Mouse (Mus musculus): ENCODE data around the gene 4933425L06Rik. TPM values are rescaled to one million over a fixed set of nuclear protein-coding genes. Genes with fewer than 3 reads are reported as not detected.

4933425L06Rik gene
- total and polyA plus RNA-seq, 2 experiments from 2014 or later = not detected

GRCm38 (mm10) chr13:105139881-105140280 is 58.0 kb downstream of the 4933425L06Rik start:
- Histone ChIP-seq H3K4me2 (ENCODE audit: low read depth, low read length, poor library complexity, severe bottlenecking) (no peak overlapping the region), H3K4me1 (ENCODE audit: insufficient read depth, low read length) (no peaks in the 10 kb centered on the region), H3K9ac (replicated peaks; ENCODE audit: low read length, poor library complexity, severe bottlenecking) (no peak overlapping the region), H3K4me3 (ENCODE audit: low read depth, low read length) (no peak overlapping the region), H3K27ac (ENCODE audit: low read depth, low read length) (no peak overlapping the region), H3K9me3 (ENCODE audit: low read length) (no peaks in the 10 kb centered on the region), H3K36me3 (ENCODE audit: insufficient read depth, low read length) (no peaks in the 10 kb centered on the region), H3K27me3 (ENCODE audit: insufficient read depth, low read length) (no peaks in the 10 kb centered on the region)
- ATAC-seq (ENCODE audit: low FRiP score) (no peak), DNase-seq (ENCODE audit: low spot score) (no peak)
- TF ChIP-seq CTCF (IDR thresholded peaks at IDR 0.05) = no peak
- 81% methylated on average over 4 of the region's 4 CpGs for WGBS

- no peak for ATAC-seq (ENCODE audit: low FRiP score)
- 59% methylated on average over 1 of the region's 1 CpGs for WGBS
- no peaks in the 10 kb centered on the region for H3K9me3 ChIP-seq (ENCODE audit: low read length)
- no peak overlapping the region for H3K27ac ChIP-seq (ENCODE audit: low read depth, low read length)
- no peak for TF ChIP-seq CTCF (IDR thresholded peaks at IDR 0.05)
- H3K4me1 ChIP-seq (ENCODE audit: insufficient read depth, low read length) = no peaks in the 10 kb centered on the region
- no peaks in the 10 kb centered on the region for H3K27me3 ChIP-seq (ENCODE audit: insufficient read depth, low read length)
- H3K4me2 ChIP-seq (ENCODE audit: low read depth, low read length, poor library complexity, severe bottlenecking) = no peak overlapping the region
- H3K9ac ChIP-seq (replicated peaks; ENCODE audit: low read length, poor library complexity, severe bottlenecking) = no peak overlapping the region
- no peak for DNase-seq (ENCODE audit: low spot score)
- H3K36me3 ChIP-seq (ENCODE audit: insufficient read depth, low read length) = no peaks in the 10 kb centered on the region
- H3K4me3 ChIP-seq (ENCODE audit: low read depth, low read length) = no peak overlapping the region
Observed at GRCm38 (mm10) chr13:105146827-105147226, 64.9 kb downstream of the 4933425L06Rik start.

- DNase-seq (ENCODE audit: low spot score) (no peak), ATAC-seq (ENCODE audit: low FRiP score) (no peak)
- no peak overlapping the region for H3K4me2 ChIP-seq (ENCODE audit: low read depth, low read length, poor library complexity, severe bottlenecking)
- 46% methylated on average over 4 of the region's 4 CpGs for WGBS
- no peaks in the 10 kb centered on the region for H3K4me1 ChIP-seq (ENCODE audit: insufficient read depth, low read length)
- no peak overlapping the region for H3K9ac ChIP-seq (replicated peaks; ENCODE audit: low read length, poor library complexity, severe bottlenecking)
- no peaks in the 10 kb centered on the region for H3K36me3 ChIP-seq (ENCODE audit: insufficient read depth, low read length)
- no peaks in the 10 kb centered on the region for H3K27me3 ChIP-seq (ENCODE audit: insufficient read depth, low read length)
- no peaks in the 10 kb centered on the region for H3K9me3 ChIP-seq (ENCODE audit: low read length)
- peak; percentile 13; the same call in 1 of the 2 replicates for TF ChIP-seq CTCF (IDR thresholded peaks at IDR 0.05)
- no peak overlapping the region for H3K4me3 ChIP-seq (ENCODE audit: low read depth, low read length)
- no peak overlapping the region for H3K27ac ChIP-seq (ENCODE audit: low read depth, low read length)
Observed at GRCm38 (mm10) chr13:105147795-105148418, 66.0 kb downstream of the 4933425L06Rik start.

- Histone ChIP-seq H3K4me1 (ENCODE audit: insufficient read depth, low read length) (no peaks in the 10 kb centered on the region), H3K36me3 (ENCODE audit: insufficient read depth, low read length) (no peaks in the 10 kb centered on the region), H3K9ac (replicated peaks; ENCODE audit: low read length, poor library complexity, severe bottlenecking) (no peak overlapping the region), H3K27me3 (ENCODE audit: insufficient read depth, low read length) (no peaks in the 10 kb centered on the region), H3K27ac (ENCODE audit: low read depth, low read length) (no peak overlapping the region), H3K9me3 (ENCODE audit: low read length) (no peaks in the 10 kb centered on the region), H3K4me3 (ENCODE audit: low read depth, low read length) (no peak overlapping the region), H3K4me2 (ENCODE audit: low read depth, low read length, poor library complexity, severe bottlenecking) (no peak overlapping the region)
- ATAC-seq (ENCODE audit: low FRiP score) (no peak), DNase-seq (ENCODE audit: low spot score) (no peak)
- no peak for TF ChIP-seq CTCF (IDR thresholded peaks at IDR 0.05)
- 87% methylated on average over 3 of the region's 3 CpGs for WGBS
Observed at GRCm38 (mm10) chr13:105150006-105150405, 68.1 kb downstream of the 4933425L06Rik start.

GRCm38 (mm10) chr13:105153955-105154354 is 72.0 kb downstream of the 4933425L06Rik start:
- 58% methylated on average over 4 of the region's 4 CpGs for WGBS

GRCm38 (mm10) chr13:105165441-105165840 is 83.5 kb downstream of the 4933425L06Rik start:
- WGBS = 80% methylated on average over 5 of the region's 6 CpGs
- ATAC-seq (ENCODE audit: low FRiP score) (no peak), DNase-seq (ENCODE audit: low spot score) (no peak)
- Histone ChIP-seq H3K4me3 (ENCODE audit: low read depth, low read length) (no peak overlapping the region), H3K4me1 (ENCODE audit: insufficient read depth, low read length) (no peaks in the 10 kb centered on the region), H3K9ac (replicated peaks; ENCODE audit: low read length, poor library complexity, severe bottlenecking) (no peak overlapping the region), H3K36me3 (ENCODE audit: insufficient read depth, low read length) (no peaks in the 10 kb centered on the region), H3K9me3 (ENCODE audit: low read length) (no peaks in the 10 kb centered on the region), H3K4me2 (ENCODE audit: low read depth, low read length, poor library complexity, severe bottlenecking) (no peak overlapping the region), H3K27me3 (ENCODE audit: insufficient read depth, low read length) (no peaks in the 10 kb centered on the region), H3K27ac (ENCODE audit: low read depth, low read length) (no peak overlapping the region)
- TF ChIP-seq CTCF (IDR thresholded peaks at IDR 0.05) = no peak

More at GRCm38 (mm10) chr13:105153955-105154354, 72.0 kb downstream of the 4933425L06Rik start:
- ATAC-seq (ENCODE audit: low FRiP score) (no peak), DNase-seq (ENCODE audit: low spot score) (peak; percentile 16)
- H3K4me2 ChIP-seq (ENCODE audit: low read depth, low read length, poor library complexity, severe bottlenecking) = no peak overlapping the region
- peak; percentile 53 for TF ChIP-seq CTCF (IDR thresholded peaks at IDR 0.05)
- no peaks in the 10 kb centered on the region for H3K36me3 ChIP-seq (ENCODE audit: insufficient read depth, low read length)
- H3K27ac ChIP-seq (ENCODE audit: low read depth, low read length) = no peak overlapping the region
- H3K9me3 ChIP-seq (ENCODE audit: low read length) = no peaks in the 10 kb centered on the region
- H3K27me3 ChIP-seq (ENCODE audit: insufficient read depth, low read length) = no peaks in the 10 kb centered on the region
- H3K9ac ChIP-seq (replicated peaks; ENCODE audit: low read length, poor library complexity, severe bottlenecking) = no peak overlapping the region
- no peaks in the 10 kb centered on the region for H3K4me1 ChIP-seq (ENCODE audit: insufficient read depth, low read length)
- no peak overlapping the region for H3K4me3 ChIP-seq (ENCODE audit: low read depth, low read length)

Other genes with a start within 250 kb of the 4933425L06Rik start
- 0.82 and 0.94 TPM in 2 replicates for gene Shisal2b, start 218.2 kb upstream of the 4933425L06Rik start, total RNA-seq (2014; rRNA removed)
- gene Shisal2b, start 218.2 kb upstream of the 4933425L06Rik start, polyA plus RNA-seq (2015; fragmentation: Nextera tagmentation; extraction: Ambion mirVana) = 3.5 and 4.0 TPM in 2 replicates
- 13.1 and 16.8 TPM in 2 replicates for gene Rgs7bp, start 27.2 kb upstream of the 4933425L06Rik start, total RNA-seq (2014; rRNA removed)
- gene Rgs7bp, start 27.2 kb upstream of the 4933425L06Rik start, polyA plus RNA-seq (2015; fragmentation: Nextera tagmentation; extraction: Ambion mirVana) = 6.9 and 7.2 TPM in 2 replicates
- 34.4 and 47.1 TPM in 2 replicates for gene Rnf180, start 212.7 kb downstream of the 4933425L06Rik start, total RNA-seq (2014; rRNA removed)
- gene Rnf180, start 212.7 kb downstream of the 4933425L06Rik start, polyA plus RNA-seq (2015; fragmentation: Nextera tagmentation; extraction: Ambion mirVana) = 42.7 and 44.7 TPM in 2 replicates

All from midbrain, postnatal 0 days (tissue).